Mouse (Mus musculus) left cerebral cortex, adult 2 months (tissue): ENCODE results near the gene Mmrn1. TPM values are rescaled to one million over a fixed set of nuclear protein-coding genes. Genes with fewer than 3 reads are reported as not detected.

Source experiments
- DNase-seq, 2 experiments: peaks; one replicate each; pipeline ENCODE4 v3.0.0; 2021 to 2022; ENCODE audit warnings: low spot score in 2 of 2, mixed read lengths in 1 of 2; ENCODE audit errors: extremely low spot score in 1 of 2
- H3K27ac ChIP-seq: fragments of 200-600 bp; 2 replicates; pipeline ENCODE4 v1.8.1; 2022
- H3K4me3 ChIP-seq: fragments of 200-600 bp; 2 replicates; pipeline ENCODE4 v1.8.1; 2022
- CTCF ChIP-seq: fragments of 200-600 bp; IDR thresholded peaks from 2 replicates; pipeline ENCODE4 v1.8.1; 2022; ENCODE audit warnings: antibody characterized with exemption, mild to moderate bottlenecking, moderate library complexity
- intact Hi-C: fragments of 180-260 bp; cut with DNase I; formaldehyde crosslinking; loops from one replicate; pipeline ENCODE4 v1.15.1; 2025
- total RNA-seq, 2 experiments: library from RNA; stranded (reverse); gene quantifications; 2 replicates each; pipeline ENCODE4 v1.2.3; 2021

Gene Mmrn1
- total RNA-seq, 2 experiments from 2014 or later = 0.16 TPM; not detected in 1

- Histone ChIP-seq H3K27ac (no peak overlapping the region), H3K4me3 (no peak overlapping the region)
- TF ChIP-seq CTCF = no peak
- intact Hi-C loops = no loop called here
- DNase-seq = no peak
Measured at GRCm38 (mm10) chr6:60994114-60994513, 69.3 kb downstream of the Mmrn1 start.

- DNase-seq = no peak
- H3K4me3 ChIP-seq = no peak overlapping the region
- intact Hi-C loops = no loop called here
- TF ChIP-seq CTCF = no peak
- no peak overlapping the region for H3K27ac ChIP-seq
Measured at GRCm38 (mm10) chr6:60994521-60994920, 69.7 kb downstream of the Mmrn1 start.

GRCm38 (mm10) chr6:60995596-60995995 lies 70.8 kb downstream of the Mmrn1 start:
- intact Hi-C loops = no loop called here
- no peak for TF ChIP-seq CTCF
- H3K4me3 ChIP-seq = no peak overlapping the region

GRCm38 (mm10) chr6:60996328-60996727 lies 71.6 kb downstream of the Mmrn1 start:
- Histone ChIP-seq H3K27ac (no peak overlapping the region), H3K4me3 (no peak overlapping the region)
- no peak for TF ChIP-seq CTCF
- intact Hi-C loops = no loop called here
- no peak for DNase-seq

More at GRCm38 (mm10) chr6:60995596-60995995, 70.8 kb downstream of the Mmrn1 start:
- H3K27ac ChIP-seq = no peak overlapping the region
- no peak for DNase-seq

GRCm38 (mm10) chr6:61001003-61001790 lies 76.4 kb downstream of the Mmrn1 start:
- TF ChIP-seq CTCF = no peak
- intact Hi-C loops = no loop called here

GRCm38 (mm10) chr6:61003916-61004765 lies 79.4 kb downstream of the Mmrn1 start:
- TF ChIP-seq CTCF = no peak
- H3K4me3 ChIP-seq = no peak overlapping the region
- H3K27ac ChIP-seq = no peak overlapping the region
- DNase-seq = no peak
- intact Hi-C loops = no loop called here

More at GRCm38 (mm10) chr6:61001003-61001790, 76.4 kb downstream of the Mmrn1 start:
- no peak overlapping the region for H3K4me3 ChIP-seq
- no peak overlapping the region for H3K27ac ChIP-seq
- DNase-seq = no peak

GRCm38 (mm10) chr6:61013780-61014179 lies 89.0 kb downstream of the Mmrn1 start:
- DNase-seq = no peak
- no peak overlapping the region for H3K4me3 ChIP-seq
- intact Hi-C loops = loop anchor here (2.0 kb wide), 1 partner anchor 25 kb away; no protein-coding TSS in a partner anchor
- TF ChIP-seq CTCF = no peak
- H3K27ac ChIP-seq = no peak overlapping the region

- intact Hi-C loops = no loop called here
- no peak for TF ChIP-seq CTCF
- DNase-seq = no peak
- Histone ChIP-seq H3K27ac (no peak overlapping the region), H3K4me3 (no peak overlapping the region)
Measured at GRCm38 (mm10) chr6:61019689-61020088, 94.9 kb downstream of the Mmrn1 start.

GRCm38 (mm10) chr6:61020995-61021394 lies 96.2 kb downstream of the Mmrn1 start:
- H3K27ac ChIP-seq = no peak overlapping the region
- intact Hi-C loops = no loop called here
- no peak for TF ChIP-seq CTCF
- H3K4me3 ChIP-seq = no peak overlapping the region
- no peak for DNase-seq

GRCm38 (mm10) chr6:61033251-61033650 lies 108.5 kb downstream of the Mmrn1 start:
- Histone ChIP-seq H3K4me3 (no peak overlapping the region), H3K27ac (no peak overlapping the region)
- DNase-seq = no peak
- TF ChIP-seq CTCF = no peak
- intact Hi-C loops = no loop called here

Other genes starting within 250 kb of the Mmrn1 start
- gene Snca, start 95.1 kb upstream of the Mmrn1 start, total RNA-seq = 100 to 1,000 TPM; 306 to 330 TPM